Mouse (Mus musculus): Measurements from ENCODE around the gene Mettl6.

Gene Mettl6

DNA sequence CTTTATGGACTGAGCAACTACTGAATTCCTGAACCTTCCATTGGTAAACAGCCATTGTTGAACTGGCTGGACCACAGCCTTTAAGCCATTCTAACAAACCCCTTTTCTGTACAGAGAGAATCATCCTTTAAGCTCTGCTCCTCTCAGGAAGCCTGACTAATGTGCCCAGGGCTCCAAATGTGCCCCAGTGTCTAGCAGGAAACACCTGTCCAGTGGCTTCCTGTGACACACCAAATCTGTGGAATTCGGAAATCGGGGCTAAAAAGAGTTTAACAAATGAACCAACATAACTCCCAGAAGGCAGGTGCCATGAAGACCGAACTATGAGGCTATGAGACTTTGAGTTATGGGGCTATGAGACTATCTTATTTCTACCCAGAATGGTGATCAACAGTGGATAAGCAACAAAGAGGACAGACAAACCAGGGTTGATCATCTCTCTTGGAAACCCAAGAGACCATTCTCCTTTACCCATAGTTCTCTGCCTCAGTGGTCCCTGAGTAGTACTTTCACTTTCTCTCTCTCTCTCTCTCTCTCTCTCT, 63.0 kb downstream of the Mettl6 start:
- no peak for DNase-seq

DNA sequence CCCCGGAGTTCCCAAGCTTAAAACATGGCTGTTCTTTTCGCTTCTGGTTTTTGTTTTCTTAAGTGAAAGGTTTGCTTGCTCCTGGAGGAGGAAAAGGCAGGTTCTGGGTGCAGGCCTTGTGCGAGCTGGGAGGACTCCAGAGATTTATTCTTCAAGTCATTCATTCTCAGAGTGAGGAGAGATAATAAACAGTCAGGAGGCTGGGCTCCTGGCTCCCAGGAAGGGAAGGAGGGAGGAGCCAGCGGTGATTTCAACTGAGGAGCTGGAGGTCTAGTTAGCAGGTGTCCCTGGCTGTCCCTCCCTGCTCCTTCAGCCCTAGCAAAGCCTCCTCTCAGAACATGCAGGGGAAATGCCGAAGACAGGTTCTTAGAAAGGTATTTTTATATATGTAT, 65.8 kb downstream of the Mettl6 start:
- no peak for DNase-seq

DNA sequence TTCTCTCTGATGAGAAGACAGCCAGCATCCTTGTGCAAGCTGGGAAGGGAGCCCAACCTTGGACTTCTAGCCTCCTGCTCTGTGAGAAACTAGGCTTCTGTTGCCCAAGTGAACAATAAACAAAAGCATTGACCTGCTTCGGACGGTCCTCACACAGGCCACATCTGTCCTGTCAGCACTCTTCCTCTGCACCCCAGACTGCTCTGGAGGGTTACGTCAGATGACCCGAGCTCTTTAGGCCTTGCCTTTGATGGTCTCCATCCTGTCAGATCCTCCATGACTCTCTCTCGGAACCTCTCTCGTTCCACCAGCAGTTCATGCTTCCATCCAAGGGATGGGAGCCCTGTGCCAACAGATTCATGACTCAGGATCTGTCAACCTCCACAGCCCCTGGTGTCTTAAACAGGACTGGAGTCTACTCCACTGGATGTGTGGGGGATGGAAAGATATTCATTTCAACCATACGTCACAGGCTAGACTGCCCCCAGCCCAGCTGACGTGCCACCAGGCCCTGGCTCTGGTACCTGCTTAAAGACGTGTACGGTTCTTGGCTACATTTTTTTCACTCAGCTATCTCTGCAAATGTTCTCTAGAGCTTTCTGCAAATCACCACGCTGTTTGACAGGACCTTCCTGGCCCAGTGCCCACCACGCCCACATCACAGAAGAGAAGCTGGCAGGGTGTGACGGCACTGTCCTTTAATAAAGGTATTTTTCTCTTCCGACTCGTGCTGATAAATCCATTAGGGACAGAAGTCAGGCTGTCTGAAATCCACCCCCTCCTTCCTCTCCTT, 66.4 kb downstream of the Mettl6 start:
- peak; percentile 82 for DNase-seq
